Mouse (Mus musculus) intestine, postnatal 0 days (tissue): Measurements from ENCODE around the gene Ubr2. TPM values are rescaled to one million over a fixed set of nuclear protein-coding genes. Genes with fewer than 3 reads are reported as not detected.

Source experiments
- ATAC-seq: fragments of 200-750 bp; cut with Nextera tagmentation; 2 replicates; pipeline ENCODE4 v1.8.0; 2017; ENCODE audit warnings: mild to moderate bottlenecking, moderate TSS enrichment, moderate library complexity
- H3K27ac ChIP-seq: fragments of 300-500 bp; sonication (generic); 2 replicates; pipeline ENCODE4 v1.5.1; 2014; ENCODE audit warnings: mild to moderate bottlenecking, low read depth, low read length, moderate library complexity
- H3K27me3 ChIP-seq: fragments of 300-500 bp; sonication (generic); replicated peaks from 2 replicates; pipeline ENCODE4 v1.6.1; 2014; ENCODE audit warnings: low read length, mixed read lengths; ENCODE audit not compliant: control insufficient read depth, insufficient read depth
- H3K36me3 ChIP-seq: fragments of 300-500 bp; sonication (generic); 2 replicates; pipeline ENCODE4 v1.6.1; 2014; ENCODE audit warnings: mild to moderate bottlenecking, moderate library complexity; ENCODE audit not compliant: control insufficient read depth, insufficient read depth
- H3K4me1 ChIP-seq: fragments of 300-500 bp; sonication (generic); replicated peaks from 2 replicates; pipeline ENCODE4 v1.6.1; 2014; ENCODE audit warnings: antibody characterized with exemption, low read length, mixed read lengths; ENCODE audit not compliant: control insufficient read depth, insufficient read depth
- H3K4me2 ChIP-seq: fragments of 300-500 bp; sonication (generic); replicated peaks from 2 replicates; pipeline ENCODE4 v1.6.1; 2014; ENCODE audit warnings: low read depth, mild to moderate bottlenecking, moderate library complexity
- H3K4me3 ChIP-seq: fragments of 300-500 bp; sonication (generic); 2 replicates; pipeline ENCODE4 v1.5.1; 2014; ENCODE audit warnings: low read depth, low read length
- H3K9ac ChIP-seq: fragments of 300-500 bp; sonication (generic); 2 replicates; pipeline ENCODE4 v1.6.1; 2014; ENCODE audit warnings: mild to moderate bottlenecking, low read depth, low read length
- H3K9me3 ChIP-seq: fragments of 300-500 bp; sonication (generic); 2 replicates; pipeline ENCODE4 v1.6.1; 2016; ENCODE audit warnings: mixed run types; ENCODE audit not compliant: control insufficient read depth
- CTCF ChIP-seq: sonication (generic); IDR thresholded peaks from 2 replicates; pipeline ENCODE4 v1.5.1; 2016; ENCODE audit warnings: low read depth, mild to moderate bottlenecking, control low read depth, antibody characterized with exemption, moderate library complexity
- WGBS: fragments of 180-500 bp; shearing (Covaris S2); extraction: QIAGEN DNeasy Blood & Tissue Kit; methylation state at CpG from one replicate; pipeline ENCODE4 v1.1.7; 2014; 5-methylcytosine and 5-hydroxymethylcytosine counted together
- polyA plus RNA-seq: library from polyadenylated mRNA; unstranded; fragments of >200 nt; fragmentation: Nextera tagmentation; extraction: Ambion mirVana; gene quantifications from 2 replicates; pipeline ENCODE4 v1.2.1, GENCODE M21; 2015

Gene Ubr2
- polyA plus RNA-seq, 1 experiment from 2014 or later = 4.9 TPM

- no peak overlapping the region for H3K4me3 ChIP-seq
- TF ChIP-seq CTCF = no peak
These were observed 1.9 kb downstream of the Ubr2 start for GRCm38 (mm10) chr17:47008506-47008905.

GRCm38 (mm10) chr17:47006741-47007140, 3.6 kb downstream of the Ubr2 start:
- Histone ChIP-seq H3K27ac (no peak overlapping the region), H3K9me3 (no peaks in the 10 kb centered on the region), H3K9ac (no peak overlapping the region), H3K4me2 (no peak overlapping the region), H3K4me1 (0 out of 2 replicates have a peak, but pooled peaks cover 2% of the 10 kb centered on the region), H3K4me3 (no peak overlapping the region), H3K36me3 (peaks cover 3% of the 10 kb centered on the region; the same call in 1 of the 2 replicates), H3K27me3 (no peaks in the 10 kb centered on the region)
- no peak for TF ChIP-seq CTCF
- WGBS = 86% methylated on average over 9 of the region's 9 CpGs
- ATAC-seq = no peak

More at GRCm38 (mm10) chr17:47008506-47008905, 1.9 kb downstream of the Ubr2 start:
- Histone ChIP-seq H3K36me3 (no peaks in the 10 kb centered on the region), H3K27ac (no peak overlapping the region), H3K9me3 (no peaks in the 10 kb centered on the region), H3K9ac (no peak overlapping the region), H3K4me1 (0 out of 2 replicates have a peak, but pooled peaks cover 2% of the 10 kb centered on the region), H3K27me3 (no peaks in the 10 kb centered on the region), H3K4me2 (peak overlapping the region; percentile 82; the same call in 1 of the 2 replicates)
- ATAC-seq = no peak
- WGBS = 47% methylated on average over 8 of the region's 8 CpGs

DNA sequence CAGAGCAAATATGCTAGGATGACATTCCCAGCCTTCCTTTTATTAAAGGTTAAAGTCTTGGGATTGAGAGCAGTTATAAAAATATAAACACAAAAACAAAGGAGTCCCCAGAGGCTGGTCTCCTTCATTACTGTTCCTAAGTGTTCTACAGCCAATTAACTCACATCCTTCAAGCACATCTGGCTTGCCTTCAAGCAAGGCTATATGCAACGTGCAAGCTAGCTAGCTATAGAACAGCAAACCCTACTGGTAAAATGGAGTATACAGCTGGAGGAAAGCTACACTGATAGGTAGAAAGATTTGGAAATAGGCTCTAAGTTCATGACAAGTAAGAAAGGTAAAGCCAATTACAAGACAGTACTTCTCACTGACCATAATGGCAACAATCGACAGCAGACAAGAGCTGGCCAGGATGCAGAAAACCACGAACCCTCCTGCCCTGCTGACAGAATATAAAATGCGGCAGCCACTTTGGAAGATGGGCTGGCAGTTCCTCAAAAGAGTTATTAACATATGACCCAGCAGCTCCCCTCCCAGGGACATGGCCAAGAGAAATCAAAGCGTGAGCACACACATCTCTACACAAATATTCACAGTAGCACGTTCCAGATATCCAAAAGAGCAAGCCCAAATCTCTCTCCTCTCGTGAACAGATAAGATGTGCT, 4.5 kb downstream of the Ubr2 start:
- Histone ChIP-seq H3K27me3 (no peaks in the 10 kb centered on the region), H3K27ac (no peak overlapping the region), H3K4me3 (no peak overlapping the region), H3K9ac (no peak overlapping the region), H3K9me3 (no peaks in the 10 kb centered on the region), H3K4me1 (no peaks in the 10 kb centered on the region), H3K4me2 (no peak overlapping the region), H3K36me3 (peaks cover 7% of the 10 kb centered on the region; the same call in 1 of the 2 replicates)
- TF ChIP-seq CTCF = peak; percentile 41
- ATAC-seq = no peak
- WGBS = 53% methylated on average over 7 of the region's 7 CpGs

GRCm38 (mm10) chr17:47003305-47003704, 7.1 kb downstream of the Ubr2 start:
- no peak overlapping the region for H3K27ac ChIP-seq
- no peak for TF ChIP-seq CTCF
- 49% methylated on average over 8 of the region's 8 CpGs for WGBS
- H3K36me3 ChIP-seq = peaks cover 28% of the 10 kb centered on the region
- H3K9ac ChIP-seq = no peak overlapping the region
- H3K4me1 ChIP-seq = no peaks in the 10 kb centered on the region
- H3K4me2 ChIP-seq = no peak overlapping the region
- no peaks in the 10 kb centered on the region for H3K27me3 ChIP-seq
- no peak overlapping the region for H3K4me3 ChIP-seq
- ATAC-seq = no peak
- no peaks in the 10 kb centered on the region for H3K9me3 ChIP-seq

- no peak overlapping the region for H3K4me2 ChIP-seq
- no peaks in the 10 kb centered on the region for H3K4me1 ChIP-seq
- no peak overlapping the region for H3K4me3 ChIP-seq
- peaks cover 36% of the 10 kb centered on the region for H3K36me3 ChIP-seq
- H3K9me3 ChIP-seq = no peaks in the 10 kb centered on the region
- TF ChIP-seq CTCF = no peak
- H3K9ac ChIP-seq = no peak overlapping the region
- no peaks in the 10 kb centered on the region for H3K27me3 ChIP-seq
- no peak for ATAC-seq
- no peak overlapping the region for H3K27ac ChIP-seq
- 87% methylated on average over 5 of the region's 5 CpGs for WGBS
These were observed 8.0 kb downstream of the Ubr2 start for GRCm38 (mm10) chr17:47002401-47002800.

DNA sequence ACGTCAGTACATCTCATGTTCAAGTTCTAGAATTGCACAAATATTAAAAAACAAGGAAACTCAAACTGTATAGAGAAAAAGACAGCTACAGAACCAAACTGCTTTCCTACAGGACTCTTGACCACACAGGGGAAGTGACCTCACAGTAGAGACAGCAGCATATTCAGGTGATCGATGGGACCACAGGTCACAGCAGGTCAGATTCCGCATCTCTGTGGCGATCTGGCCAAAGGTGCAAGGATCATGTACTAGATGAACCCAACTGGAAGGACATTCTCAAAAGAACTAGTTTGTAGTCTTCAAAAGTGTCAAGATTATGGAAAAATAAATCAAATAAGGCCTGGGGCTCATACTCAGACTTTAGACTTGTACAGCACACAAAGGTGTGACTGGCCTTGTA, 11.5 kb downstream of the Ubr2 start:
- Histone ChIP-seq H3K4me3 (no peak overlapping the region), H3K27ac (no peak overlapping the region), H3K9ac (no peak overlapping the region), H3K36me3 (peaks cover 39% of the 10 kb centered on the region), H3K4me2 (no peak overlapping the region), H3K9me3 (no peaks in the 10 kb centered on the region), H3K27me3 (no peaks in the 10 kb centered on the region), H3K4me1 (no peaks in the 10 kb centered on the region)
- WGBS = 97% methylated on average over 4 of the region's 4 CpGs
- ATAC-seq = no peak
- no peak for TF ChIP-seq CTCF
